Mouse (Mus musculus): ENCODE data around the gene Dag1. TPM values are rescaled to one million over a fixed set of nuclear protein-coding genes. Genes with fewer than 3 reads are reported as not detected.

Gene Dag1
- total RNA-seq, 2 experiments from 2014 or later = 3.8 to 16.1 TPM

GRCm38 (mm10) chr9:108189488-108189786 lies 74.3 kb downstream of the Dag1 start:
- ATAC-seq (replicated peaks; ENCODE audit: poor library complexity) = no peak

- ATAC-seq (replicated peaks; ENCODE audit: poor library complexity) = no peak
Measured at GRCm38 (mm10) chr9:108189023-108189422, 74.7 kb downstream of the Dag1 start.

GRCm38 (mm10) chr9:108188511-108188910 lies 75.2 kb downstream of the Dag1 start:
- no peak for ATAC-seq (replicated peaks; ENCODE audit: poor library complexity)

GRCm38 (mm10) chr9:108187616-108188015 lies 76.1 kb downstream of the Dag1 start:
- ATAC-seq (replicated peaks; ENCODE audit: poor library complexity) = no peak

GRCm38 (mm10) chr9:108185786-108186185 lies 78.0 kb downstream of the Dag1 start:
- no peak for ATAC-seq (replicated peaks; ENCODE audit: poor library complexity)

- no peak for ATAC-seq (replicated peaks; ENCODE audit: poor library complexity)
Measured at GRCm38 (mm10) chr9:108183531-108183994, 80.2 kb downstream of the Dag1 start.

GRCm38 (mm10) chr9:108182806-108183506 lies 80.8 kb downstream of the Dag1 start:
- no peak for ATAC-seq (replicated peaks; ENCODE audit: poor library complexity)

- no peak for ATAC-seq (replicated peaks; ENCODE audit: poor library complexity)
Measured at GRCm38 (mm10) chr9:108178391-108178790, 85.4 kb downstream of the Dag1 start.

GRCm38 (mm10) chr9:108175116-108175838 lies 88.5 kb downstream of the Dag1 start:
- no peak for ATAC-seq (replicated peaks; ENCODE audit: poor library complexity)

- no peak for ATAC-seq (replicated peaks; ENCODE audit: poor library complexity)
Measured at GRCm38 (mm10) chr9:108172777-108173350, 90.9 kb downstream of the Dag1 start.

GRCm38 (mm10) chr9:108169751-108170150 lies 94.0 kb downstream of the Dag1 start:
- no peak for ATAC-seq (replicated peaks; ENCODE audit: poor library complexity)

GRCm38 (mm10) chr9:108165143-108165542 lies 98.6 kb downstream of the Dag1 start:
- ATAC-seq (replicated peaks; ENCODE audit: poor library complexity) = no peak

GRCm38 (mm10) chr9:108163646-108164284 lies 100.0 kb downstream of the Dag1 start:
- ATAC-seq (replicated peaks; ENCODE audit: poor library complexity) = peak; percentile 71

GRCm38 (mm10) chr9:108157891-108158290 lies 105.9 kb downstream of the Dag1 start:
- ATAC-seq (replicated peaks; ENCODE audit: poor library complexity) = no peak

- ATAC-seq (replicated peaks; ENCODE audit: poor library complexity) = no peak
Measured at GRCm38 (mm10) chr9:108157451-108157850, 106.3 kb downstream of the Dag1 start.

GRCm38 (mm10) chr9:108156786-108157185 lies 107.0 kb downstream of the Dag1 start:
- ATAC-seq (replicated peaks; ENCODE audit: poor library complexity) = no peak

GRCm38 (mm10) chr9:108154814-108155213 lies 108.9 kb downstream of the Dag1 start:
- ATAC-seq (replicated peaks; ENCODE audit: poor library complexity) = no peak

Other genes with a start within 250 kb of the Dag1 start
- 7.4 and 11.7 TPM in 2 replicates for gene Gmppb, start 214.7 kb downstream of the Dag1 start, total RNA-seq (2015)
- gene Gmppb, start 214.7 kb downstream of the Dag1 start, total RNA-seq (2017) = 42.7 and 43.7 TPM in 2 replicates
- gene Amigo3, start 210.8 kb downstream of the Dag1 start, total RNA-seq (2015) = 1.3 TPM in 2 replicates
- 2.0 and 2.6 TPM in 2 replicates for gene Amigo3, start 210.8 kb downstream of the Dag1 start, total RNA-seq (2017)
- 0.46 and 3.1 TPM in 2 replicates for gene Mst1, start 183.5 kb downstream of the Dag1 start, total RNA-seq (2015)
- 0.37 and 0.74 TPM in 2 replicates for gene Mst1, start 183.5 kb downstream of the Dag1 start, total RNA-seq (2017)
- gene Rnf123, start 180.6 kb downstream of the Dag1 start, total RNA-seq (2015) = 34.5 and 35.8 TPM in 2 replicates
- gene Rnf123, start 180.6 kb downstream of the Dag1 start, total RNA-seq (2017) = 18.8 and 34.8 TPM in 2 replicates
- gene Apeh, start 169.4 kb downstream of the Dag1 start, total RNA-seq (2015) = 45.9 and 64.3 TPM in 2 replicates
- 71.0 and 110 TPM in 2 replicates for gene Apeh, start 169.4 kb downstream of the Dag1 start, total RNA-seq (2017)
- gene Bsn, start 73.6 kb downstream of the Dag1 start, total RNA-seq (2015) = 4.7 and 5.5 TPM in 2 replicates
- 3.2 and 4.0 TPM in 2 replicates for gene Bsn, start 73.6 kb downstream of the Dag1 start, total RNA-seq (2017)
- gene Nicn1, start 26.5 kb upstream of the Dag1 start, total RNA-seq (2015) = 9.0 and 10.5 TPM in 2 replicates
- gene Nicn1, start 26.5 kb upstream of the Dag1 start, total RNA-seq (2017) = 3.2 and 4.7 TPM in 2 replicates
- 0.37 and 0.85 TPM in 2 replicates for gene Amt, start 32.9 kb upstream of the Dag1 start, total RNA-seq (2015)
- gene Amt, start 32.9 kb upstream of the Dag1 start, total RNA-seq (2017) = 1.1 and 1.2 TPM in 2 replicates
- 261 and 298 TPM in 2 replicates for gene Rhoa, start 42.2 kb upstream of the Dag1 start, total RNA-seq (2015)
- 265 and 283 TPM in 2 replicates for gene Rhoa, start 42.2 kb upstream of the Dag1 start, total RNA-seq (2017)
- gene Tcta, start 42.2 kb upstream of the Dag1 start, total RNA-seq (2015) = 12.8 and 13.2 TPM in 2 replicates
- 4.1 and 8.7 TPM in 2 replicates for gene Tcta, start 42.2 kb upstream of the Dag1 start, total RNA-seq (2017)
- gene Gpx1, start 74.9 kb upstream of the Dag1 start, total RNA-seq (2015) = 2,374 and 2,432 TPM in 2 replicates
- gene Gpx1, start 74.9 kb upstream of the Dag1 start, total RNA-seq (2017) = 1,500 and 1,804 TPM in 2 replicates
- gene Usp4, start 83.9 kb upstream of the Dag1 start, total RNA-seq (2015) = 108 and 145 TPM in 2 replicates
- 50.9 and 55.0 TPM in 2 replicates for gene Usp4, start 83.9 kb upstream of the Dag1 start, total RNA-seq (2017)
- gene 1700102P08Rik, start 128.8 kb upstream of the Dag1 start, total RNA-seq (2015) = 0.49 TPM in 1 of 2 replicates, not detected in the other
- 0.46 TPM in 1 of 2 replicates, not detected in the other for gene 1700102P08Rik, start 128.8 kb upstream of the Dag1 start, total RNA-seq (2017)
- 0.20 and 0.49 TPM in 2 replicates for gene Ccdc36, start 164.5 kb upstream of the Dag1 start, total RNA-seq (2015)
- gene Ccdc36, start 164.5 kb upstream of the Dag1 start, total RNA-seq (2017) = 0.54 and 0.74 TPM in 2 replicates
- not detected in 2 replicates for gene BC048562, start 172.5 kb upstream of the Dag1 start, total RNA-seq (2015)
- not detected in 2 replicates for gene BC048562, start 172.5 kb upstream of the Dag1 start, total RNA-seq (2017)
- 14.6 and 17.9 TPM in 2 replicates for gene Ccdc71, start 196.6 kb upstream of the Dag1 start, total RNA-seq (2015)
- 13.7 and 14.8 TPM in 2 replicates for gene Ccdc71, start 196.6 kb upstream of the Dag1 start, total RNA-seq (2017)
- gene Klhdc8b, start 197.6 kb upstream of the Dag1 start, total RNA-seq (2015) = 0.46 and 1.1 TPM in 2 replicates
- 4.1 and 8.1 TPM in 2 replicates for gene Klhdc8b, start 197.6 kb upstream of the Dag1 start, total RNA-seq (2017)
- 0.05 and 0.32 TPM in 2 replicates for gene Lamb2, start 215.8 kb upstream of the Dag1 start, total RNA-seq (2015)
- gene Lamb2, start 215.8 kb upstream of the Dag1 start, total RNA-seq (2017) = 0.08 TPM in 1 of 2 replicates, not detected in the other
- 33.4 and 36.1 TPM in 2 replicates for gene Usp19, start 226.6 kb upstream of the Dag1 start, total RNA-seq (2015)
- gene Usp19, start 226.6 kb upstream of the Dag1 start, total RNA-seq (2017) = 38.0 and 47.0 TPM in 2 replicates
- 177 and 194 TPM in 2 replicates for gene Qars, start 243.7 kb upstream of the Dag1 start, total RNA-seq (2015)
- gene Qars, start 243.7 kb upstream of the Dag1 start, total RNA-seq (2017) = 184 and 188 TPM in 2 replicates